Mouse (Mus musculus) embryonic fibroblast, embryonic 13.5 days (primary cell): ENCODE data around the gene Nprl2.
"Not testable (repeated sequence)": the region's sequence is repeated elsewhere in the genome, so short reads cannot be mapped to it uniquely, and the experiment has no call there.

Experiments used
- CTCF ChIP-seq: IDR thresholded peaks from 2 replicates; pipeline ENCODE4 v1.5.1; 2011; ENCODE audit warnings: mild to moderate bottlenecking, control low read depth, low read length, moderate library complexity, borderline replicate concordance; ENCODE audit not compliant: insufficient read depth
- POLR2A ChIP-seq: IDR thresholded peaks from 2 replicates; pipeline ENCODE4 v1.6.1; 2011; ENCODE audit warnings: low read depth, mild to moderate bottlenecking, control low read depth, low read length, moderate library complexity

DNA sequence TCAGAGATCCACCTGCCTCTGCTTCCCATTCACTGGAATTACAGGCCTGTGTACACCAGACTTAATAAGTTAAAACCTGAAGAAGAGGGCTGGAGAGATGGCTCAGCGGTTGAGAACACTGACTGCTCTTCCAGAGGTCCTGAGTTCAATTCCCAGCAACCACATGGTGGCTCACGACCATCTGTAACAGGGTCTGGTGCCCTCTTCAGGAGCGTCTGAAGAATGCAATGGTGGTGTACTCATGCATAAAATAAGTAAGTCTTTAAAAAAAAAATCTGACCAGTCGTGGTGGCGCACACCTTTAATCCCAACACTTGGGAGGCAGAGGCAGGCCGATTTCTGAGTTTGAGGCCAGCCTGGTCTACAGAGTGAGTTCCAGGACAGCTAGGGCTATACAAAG, 31.7 kb downstream of the Nprl2 start:
- not testable (repeated sequence) for TF ChIP-seq CTCF, POLR2A
